Mouse (Mus musculus) myocyte (in vitro differentiated cells): ENCODE measurements at regions not wholly inside any gene's neighbourhood (a gene's known extent, or its start where the extent isn't known, plus 50 kb on each side); places are given as distances from the start of the nearest gene placed in this dataset.

ENCODE experiments used
- H3K27me3 ChIP-seq: one replicate; pipeline ENCODE4 v1.6.1; 2011; ENCODE audit not compliant: control insufficient read depth, insufficient read depth, insufficient read length
- H3K36me3 ChIP-seq: one replicate; pipeline ENCODE4 v1.6.1; 2011; ENCODE audit not compliant: control insufficient read depth, insufficient read depth
- H3K4me2 ChIP-seq: one replicate; pipeline ENCODE4 v1.6.1; 2011; ENCODE audit warnings: low read depth, control low read depth
- H3K4me3 ChIP-seq: one replicate; pipeline ENCODE4 v1.5.1; 2011; ENCODE audit warnings: mild to moderate bottlenecking, control low read depth, moderate library complexity
- H3K79me2 ChIP-seq: one replicate; pipeline ENCODE4 v1.6.1; 2011; ENCODE audit not compliant: control insufficient read depth, insufficient read depth
- H3ac ChIP-seq: one replicate; pipeline ENCODE4 v1.6.1; 2011; ENCODE audit not compliant: control insufficient read depth, insufficient read length
- CEBPB ChIP-seq: IDR thresholded peaks from 2 replicates; pipeline ENCODE4 v1.6.1; 2011; ENCODE audit warnings: mild to moderate bottlenecking, moderate library complexity; ENCODE audit not compliant: poor library complexity, insufficient read depth, severe bottlenecking
- E2F4 ChIP-seq: IDR thresholded peaks from one replicate; pipeline ENCODE4 v1.6.1; 2011; ENCODE audit warnings: mild to moderate bottlenecking, control low read depth, moderate library complexity; ENCODE audit not compliant: insufficient read depth
- MAX ChIP-seq: IDR thresholded peaks from one replicate; pipeline ENCODE4 v1.6.1; 2011; ENCODE audit warnings: low read depth, mild to moderate bottlenecking, control low read depth
- MYOD1 ChIP-seq, 3 experiments: IDR thresholded peaks; one replicate each; pipeline ENCODE4 v1.6.1; 2011; ENCODE audit warnings: control low read depth in 2 of 3, low read depth in 2 of 3, mild to moderate bottlenecking in 2 of 3, moderate library complexity in 1 of 3; ENCODE audit not compliant: insufficient read length in 2 of 3, control insufficient read depth in 1 of 3
- MYOG ChIP-seq, 3 experiments: IDR thresholded peaks; one replicate each; pipeline ENCODE4 v1.6.1; 2011; ENCODE audit warnings: control low read depth in 2 of 3, low read depth in 2 of 3, mild to moderate bottlenecking in 2 of 3; ENCODE audit not compliant: insufficient read length in 2 of 3, control insufficient read depth in 1 of 3, insufficient read depth in 1 of 3
- POLR2A ChIP-seq: IDR thresholded peaks from one replicate; pipeline ENCODE4 v1.6.1; 2011; ENCODE audit warnings: low read depth, mild to moderate bottlenecking, control low read depth, moderate library complexity; ENCODE audit not compliant: insufficient read length
- POLR2AphosphoS2 ChIP-seq: IDR thresholded peaks from one replicate; pipeline ENCODE4 v1.6.1; 2011; ENCODE audit warnings: low read depth, control low read depth; ENCODE audit not compliant: insufficient read length
- REST ChIP-seq: IDR thresholded peaks from one replicate; pipeline ENCODE4 v1.6.1; 2011; ENCODE audit warnings: mild to moderate bottlenecking, control low read depth, moderate library complexity; ENCODE audit not compliant: insufficient read depth, insufficient read length
- SRF ChIP-seq: IDR thresholded peaks from one replicate; pipeline ENCODE4 v1.6.1; 2011; ENCODE audit warnings: low read depth; ENCODE audit not compliant: control insufficient read depth, insufficient read length
- TCF12 ChIP-seq: IDR thresholded peaks from one replicate; pipeline ENCODE4 v1.6.1; 2011; ENCODE audit warnings: mild to moderate bottlenecking, control low read depth; ENCODE audit not compliant: poor library complexity, insufficient read depth, severe bottlenecking
- TCF3 ChIP-seq: IDR thresholded peaks from one replicate; pipeline ENCODE4 v1.6.1; 2011; ENCODE audit warnings: low read depth, control low read depth; ENCODE audit not compliant: insufficient read length
- USF1 ChIP-seq: IDR thresholded peaks from one replicate; pipeline ENCODE4 v1.6.1; 2011; ENCODE audit warnings: low read depth, mild to moderate bottlenecking, control low read depth, moderate library complexity

GRCm38 (mm10) chr3:34219096-34219495 is 138.0 kb upstream of the Dnajc19 start:
- no peaks in the 10 kb centered on the region for H3K27me3 ChIP-seq
- H3ac ChIP-seq = no peak overlapping the region
- TF ChIP-seq CEBPB = no peak
- no peak for TF ChIP-seq E2F4
- no peak for TF ChIP-seq MYOD1 (IDR thresholded peaks at IDR 0.05; ENCODE audit: control insufficient read depth in 1 of 3, insufficient read length in 2 of 3, low read depth in 2 of 3)
- no peak for TF ChIP-seq USF1
- TF ChIP-seq POLR2AphosphoS2 = no peak
- no peak for TF ChIP-seq TCF12
- TF ChIP-seq POLR2A = no peak
- no peak for TF ChIP-seq MYOG (IDR thresholded peaks at IDR 0.05; ENCODE audit: control insufficient read depth in 1 of 3, insufficient read depth in 1 of 3, insufficient read length in 2 of 3, low read depth in 2 of 3)
- no peak for TF ChIP-seq REST
- TF ChIP-seq TCF3 = no peak
- TF ChIP-seq SRF = no peak
- TF ChIP-seq MAX = no peak
- no peaks in the 10 kb centered on the region for H3K36me3 ChIP-seq
- H3K4me2 ChIP-seq = no peak overlapping the region
- no peaks in the 10 kb centered on the region for H3K79me2 ChIP-seq
- H3K4me3 ChIP-seq = no peak overlapping the region

- Histone ChIP-seq H3K4me2 (no peak overlapping the region), H3ac (no peak overlapping the region), H3K36me3 (no peaks in the 10 kb centered on the region), H3K4me3 (no peak overlapping the region), H3K27me3 (no peaks in the 10 kb centered on the region), H3K79me2 (no peaks in the 10 kb centered on the region)
- no peak for TF ChIP-seq REST
- no peak for TF ChIP-seq TCF3
- no peak for TF ChIP-seq POLR2A
- TF ChIP-seq CEBPB = no peak
- TF ChIP-seq MAX = no peak
- no peak for TF ChIP-seq MYOG (IDR thresholded peaks at IDR 0.05; ENCODE audit: control insufficient read depth in 1 of 3, insufficient read depth in 1 of 3, insufficient read length in 2 of 3, low read depth in 2 of 3)
- no peak for TF ChIP-seq MYOD1 (IDR thresholded peaks at IDR 0.05; ENCODE audit: control insufficient read depth in 1 of 3, insufficient read length in 2 of 3, low read depth in 2 of 3)
- no peak for TF ChIP-seq POLR2AphosphoS2
These were observed 136.8 kb upstream of the Dnajc19 start for GRCm38 (mm10) chr3:34217911-34218310.

- no peaks in the 10 kb centered on the region for H3K79me2 ChIP-seq
- H3ac ChIP-seq = no peak overlapping the region
- no peaks in the 10 kb centered on the region for H3K36me3 ChIP-seq
- no peak overlapping the region for H3K4me2 ChIP-seq
- no peak overlapping the region for H3K4me3 ChIP-seq
- no peaks in the 10 kb centered on the region for H3K27me3 ChIP-seq
- no peak for TF ChIP-seq POLR2A
- no peak for TF ChIP-seq MYOG (IDR thresholded peaks at IDR 0.05; ENCODE audit: control insufficient read depth in 1 of 3, insufficient read depth in 1 of 3, insufficient read length in 2 of 3, low read depth in 2 of 3)
- no peak for TF ChIP-seq MYOD1 (IDR thresholded peaks at IDR 0.05; ENCODE audit: control insufficient read depth in 1 of 3, insufficient read length in 2 of 3, low read depth in 2 of 3)
- no peak for TF ChIP-seq USF1
- no peak for TF ChIP-seq SRF
- no peak for TF ChIP-seq POLR2AphosphoS2
- no peak for TF ChIP-seq REST
- TF ChIP-seq E2F4 = no peak
- no peak for TF ChIP-seq MAX
- TF ChIP-seq TCF3 = no peak
- TF ChIP-seq CEBPB = no peak
- TF ChIP-seq TCF12 = no peak
These were observed 133.1 kb upstream of the Dnajc19 start for GRCm38 (mm10) chr3:34214233-34214632.

GRCm38 (mm10) chr3:34206454-34206853 is 125.3 kb upstream of the Dnajc19 start:
- TF ChIP-seq REST (no peak), E2F4 (no peak), MAX (no peak), POLR2A (no peak), POLR2AphosphoS2 (no peak), CEBPB (no peak), TCF12 (no peak), TCF3 (no peak), MYOD1 (IDR thresholded peaks at IDR 0.05; ENCODE audit: control insufficient read depth in 1 of 3, insufficient read length in 2 of 3, low read depth in 2 of 3) (no peak), MYOG (IDR thresholded peaks at IDR 0.05; ENCODE audit: control insufficient read depth in 1 of 3, insufficient read depth in 1 of 3, insufficient read length in 2 of 3, low read depth in 2 of 3) (no peak), USF1 (no peak), SRF (no peak)
- H3K4me3 ChIP-seq = no peak overlapping the region
- H3K4me2 ChIP-seq = no peak overlapping the region
- no peaks in the 10 kb centered on the region for H3K27me3 ChIP-seq
- no peak overlapping the region for H3ac ChIP-seq
- no peaks in the 10 kb centered on the region for H3K79me2 ChIP-seq
- H3K36me3 ChIP-seq = no peaks in the 10 kb centered on the region
